In the genomic region with DNA sequence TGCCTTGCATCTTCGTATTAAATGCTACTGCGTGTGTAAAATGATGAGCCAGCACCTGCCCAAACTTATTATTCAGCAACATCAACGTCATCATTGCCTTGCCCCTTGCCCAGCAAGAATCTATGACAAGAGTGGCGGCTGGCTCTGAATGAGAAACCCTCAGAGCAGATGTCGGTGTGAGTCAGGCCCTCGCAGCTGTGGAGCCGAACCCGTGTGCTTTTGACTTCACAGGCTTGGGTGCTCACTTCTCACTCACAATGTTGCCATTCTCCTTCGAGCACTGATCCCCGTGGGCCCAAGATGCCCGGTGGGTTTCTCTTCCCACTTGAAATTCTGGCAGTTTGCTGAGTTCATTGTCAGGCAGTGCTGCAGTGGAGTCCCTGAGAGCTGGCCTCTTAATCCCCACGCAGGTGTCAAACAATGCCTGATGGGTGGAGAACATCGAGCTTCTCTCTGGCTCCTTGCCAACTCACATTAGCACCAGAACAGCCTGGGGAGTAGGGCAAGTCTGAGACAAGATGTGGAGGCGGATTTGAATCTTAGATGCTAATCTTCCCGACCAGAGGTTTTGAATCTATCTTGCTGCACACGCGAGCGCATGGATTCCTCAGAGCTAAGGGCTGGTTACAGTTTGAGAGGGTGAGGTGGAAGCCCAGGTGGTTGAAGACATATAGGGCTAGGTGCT, we compare ENCODE assay signal across 10 mouse cellular contexts.
DNase-seq lines count a peak whose midpoint lies in the region; ATAC-seq and TF ChIP-seq lines count a peak whose summit lies in the region.
"Had no signal": no experiment of that assay in that cellular context is flagged by ENCODE, and none has a peak within 500 bp of the region (broad histone marks: within the 10 kb centered on the region; RNA-seq: fewer than 3 reads in every experiment).

No protein-coding gene starts in this region.

- no peak for TF ChIP-seq CTCF in C2C12 (IDR thresholded peaks at IDR 0.05; ENCODE audit: control insufficient read depth, insufficient read depth, insufficient read length)
- TF ChIP-seq CTCF in left cerebral cortex, adult 2 months (IDR thresholded peaks at IDR 0.05) = no peak

- 0 out of 2 replicates have a peak, but pooled peaks cover 6% of the 10 kb centered on the region for H3K9me3 ChIP-seq in embryonic facial prominence, embryonic 11.5 days (replicated peaks; ENCODE audit: control insufficient read depth, low read length)
- peaks cover 17% of the 10 kb centered on the region for H3K9me3 ChIP-seq in liver, embryonic 12.5 days (replicated peaks)

- no peak for ATAC-seq in embryonic facial prominence, embryonic 11.5 days (replicated peaks; ENCODE audit: insufficient number of reproducible peaks, low FRiP score, low TSS enrichment, low read depth)
- ATAC-seq in erythroblast, adult 5-6 weeks (replicated peaks; ENCODE audit: low FRiP score, poor library complexity, severe bottlenecking) = no peak
- no peak for ATAC-seq in liver, embryonic 12.5 days

- no peak overlapping the region for H3ac ChIP-seq in C2C12 (ENCODE audit: control insufficient read depth, insufficient read length, low read depth)

- intact Hi-C loops in left cerebral cortex, adult 2 months (cut with DNase I) = no loop called here

- no peaks in the 10 kb centered on the region for H3K79me2 ChIP-seq in C2C12 (ENCODE audit: control insufficient read depth, insufficient read depth)

- no peak overlapping the region for H3K4me3 ChIP-seq in C2C12 (ENCODE audit: insufficient read depth, poor library complexity, severe bottlenecking)
- no peak overlapping the region for H3K4me3 ChIP-seq in embryonic facial prominence, embryonic 11.5 days (ENCODE audit: low read depth, low read length)
- H3K4me3 ChIP-seq in left cerebral cortex, adult 2 months = no peak overlapping the region
- H3K4me3 ChIP-seq in liver, embryonic 12.5 days = no peak overlapping the region

- H3K9ac ChIP-seq in embryonic facial prominence, embryonic 11.5 days (replicated peaks; ENCODE audit: low read length) = no peak overlapping the region
- no peak overlapping the region for H3K9ac ChIP-seq in liver, embryonic 12.5 days

- no peaks in the 10 kb centered on the region for H3K4me1 ChIP-seq in embryonic facial prominence, embryonic 11.5 days (ENCODE audit: control insufficient read depth, insufficient read depth, low read length)
- no peaks in the 10 kb centered on the region for H3K4me1 ChIP-seq in liver, embryonic 12.5 days

- H3K27me3 ChIP-seq in C2C12 (ENCODE audit: control insufficient read depth, insufficient read depth, insufficient read length) = no peaks in the 10 kb centered on the region
- H3K27me3 ChIP-seq in embryonic facial prominence, embryonic 11.5 days (ENCODE audit: control insufficient read depth, insufficient read depth, low read length) = no peaks in the 10 kb centered on the region
- H3K27me3 ChIP-seq in liver, embryonic 12.5 days (replicated peaks) = no peaks in the 10 kb centered on the region

- 72% methylated on average over 18 of the region's 18 CpGs for WGBS in embryonic facial prominence, embryonic 11.5 days
- WGBS in liver, embryonic 12.5 days (ENCODE audit: insufficient replicate concordance) = 56% methylated on average over 18 of the region's 18 CpGs

- no peaks in the 10 kb centered on the region for H3K36me3 ChIP-seq in C2C12 (ENCODE audit: control insufficient read depth, insufficient read depth)
- no peaks in the 10 kb centered on the region for H3K36me3 ChIP-seq in embryonic facial prominence, embryonic 11.5 days (replicated peaks; ENCODE audit: control insufficient read depth, insufficient read depth, low read depth, low read length)
- no peaks in the 10 kb centered on the region for H3K36me3 ChIP-seq in liver, embryonic 12.5 days

- no peak overlapping the region for H3K4me2 ChIP-seq in embryonic facial prominence, embryonic 11.5 days (ENCODE audit: low read depth, low read length)
- H3K4me2 ChIP-seq in liver, embryonic 12.5 days = no peak overlapping the region

- DNase-seq in embryo, embryonic 11 days = peak; percentile 4
- no peak for DNase-seq in embryo, embryonic 10 days (ENCODE audit: low spot score)
- DNase-seq in embryonic facial prominence, embryonic 11.5 days (ENCODE audit: low spot score) = peak; percentile 36
- peak; percentile 20 to 46 for DNase-seq in left cerebral cortex, adult 2 months (ENCODE audit: extremely low spot score in 1 of 2, low spot score in 2 of 2)
- no peak for DNase-seq in kidney, adult 8-10 months
- DNase-seq: gastrocnemius, postnatal 10 days had no signal

- no peaks in the 10 kb centered on the region for H3K79me3 ChIP-seq in C2C12 (ENCODE audit: low read depth)

- H3K27ac ChIP-seq in embryonic facial prominence, embryonic 11.5 days (replicated peaks; ENCODE audit: low read depth, low read length) = no peak overlapping the region
- H3K27ac ChIP-seq in left cerebral cortex, adult 2 months = no peak overlapping the region
- no peak overlapping the region for H3K27ac ChIP-seq in liver, embryonic 12.5 days
- H3K27ac ChIP-seq: macrophage had no signal

TF ChIP-seq in C2C12, 6 proteins besides CTCF, POLR2A, EP300 and RAD21:
- TF ChIP-seq USF1 (IDR thresholded peaks at IDR 0.05; ENCODE audit: low read depth) = no peak
- TF ChIP-seq MYOD1 (IDR thresholded peaks at IDR 0.05; ENCODE audit: control insufficient read depth, insufficient read length, low read depth) = peak; percentile 17
TF ChIP-seq in C2C12: peak in this region for 1.

Comparison
In these comparisons a context has a peak if more than half of its experiments do, and no peak if none do; other contexts are left out.
1. DNase-seq: peak in embryo, embryonic 11 days (single experiment), embryonic facial prominence, embryonic 11.5 days (single experiment) and left cerebral cortex, adult 2 months (2 of 2); none in embryo, embryonic 10 days (single experiment) and kidney, adult 8-10 months (0 of 2).